Mouse (Mus musculus) neural tube, embryonic 11.5 days (tissue): Measurements from ENCODE around the gene Il10ra. TPM values are rescaled to one million over a fixed set of nuclear protein-coding genes. Genes with fewer than 3 reads are reported as not detected.
A peak's percentile ranks its signal among the peaks of the same experiment; 100 is the strongest.

Source experiments
- ATAC-seq: fragments of 200-750 bp; cut with Nextera tagmentation; 2 replicates; pipeline ENCODE4 v1.8.0; 2017; ENCODE audit warnings: moderate number of reproducible peaks, mild to moderate bottlenecking, moderate TSS enrichment, moderate library complexity; ENCODE audit not compliant: insufficient read depth, low FRiP score, low TSS enrichment
- DNase-seq: peaks from one replicate; pipeline ENCODE4 v3.0.0-alpha.2; 2015; ENCODE audit warnings: low spot score
- H3K27ac ChIP-seq: fragments of 300-500 bp; sonication (generic); 2 replicates; pipeline ENCODE4 v1.5.1; 2014; ENCODE audit warnings: low read depth, mild to moderate bottlenecking, low read length
- H3K27me3 ChIP-seq: fragments of 300-500 bp; sonication (generic); 2 replicates; pipeline ENCODE4 v1.6.1; 2014; ENCODE audit warnings: mild to moderate bottlenecking, low read length, mixed read lengths; ENCODE audit not compliant: control insufficient read depth, insufficient read depth
- H3K36me3 ChIP-seq: fragments of 300-500 bp; sonication (generic); 2 replicates; pipeline ENCODE4 v1.6.1; 2014; ENCODE audit warnings: mild to moderate bottlenecking, low read length, moderate library complexity, mixed read lengths; ENCODE audit not compliant: control insufficient read depth, insufficient read depth
- H3K4me1 ChIP-seq: fragments of 300-500 bp; sonication (generic); 2 replicates; pipeline ENCODE4 v1.6.1; 2014; ENCODE audit warnings: low read length, mixed read lengths; ENCODE audit not compliant: control insufficient read depth, insufficient read depth
- H3K4me2 ChIP-seq: fragments of 300-500 bp; sonication (generic); 2 replicates; pipeline ENCODE4 v1.6.1; 2014; ENCODE audit warnings: low read depth, mild to moderate bottlenecking, moderate library complexity
- H3K4me3 ChIP-seq: fragments of 300-500 bp; sonication (generic); 2 replicates; pipeline ENCODE4 v1.5.1; 2014; ENCODE audit warnings: low read depth, low read length
- H3K9ac ChIP-seq: fragments of 300-500 bp; sonication (generic); 2 replicates; pipeline ENCODE4 v1.6.1; 2014; ENCODE audit warnings: mild to moderate bottlenecking, low read length
- H3K9me3 ChIP-seq: fragments of 300-500 bp; sonication (generic); 2 replicates; pipeline ENCODE4 v1.6.1; 2016; ENCODE audit warnings: low read length; ENCODE audit not compliant: control insufficient read depth
- WGBS: fragments of 180-500 bp; shearing (Covaris S2); extraction: QIAGEN DNeasy Blood & Tissue Kit; methylation state at CpG from one replicate; pipeline ENCODE4 v1.1.7; 2014; 5-methylcytosine and 5-hydroxymethylcytosine counted together
- polyA plus RNA-seq: library from polyadenylated mRNA; unstranded; fragments of >200 nt; fragmentation: Nextera tagmentation; extraction: Ambion mirVana; gene quantifications from 2 replicates; pipeline ENCODE4 v1.2.1, GENCODE M21; 2014

Gene Il10ra
- polyA plus RNA-seq, 1 experiment from 2014 or later, result 0.77 TPM

DNA sequence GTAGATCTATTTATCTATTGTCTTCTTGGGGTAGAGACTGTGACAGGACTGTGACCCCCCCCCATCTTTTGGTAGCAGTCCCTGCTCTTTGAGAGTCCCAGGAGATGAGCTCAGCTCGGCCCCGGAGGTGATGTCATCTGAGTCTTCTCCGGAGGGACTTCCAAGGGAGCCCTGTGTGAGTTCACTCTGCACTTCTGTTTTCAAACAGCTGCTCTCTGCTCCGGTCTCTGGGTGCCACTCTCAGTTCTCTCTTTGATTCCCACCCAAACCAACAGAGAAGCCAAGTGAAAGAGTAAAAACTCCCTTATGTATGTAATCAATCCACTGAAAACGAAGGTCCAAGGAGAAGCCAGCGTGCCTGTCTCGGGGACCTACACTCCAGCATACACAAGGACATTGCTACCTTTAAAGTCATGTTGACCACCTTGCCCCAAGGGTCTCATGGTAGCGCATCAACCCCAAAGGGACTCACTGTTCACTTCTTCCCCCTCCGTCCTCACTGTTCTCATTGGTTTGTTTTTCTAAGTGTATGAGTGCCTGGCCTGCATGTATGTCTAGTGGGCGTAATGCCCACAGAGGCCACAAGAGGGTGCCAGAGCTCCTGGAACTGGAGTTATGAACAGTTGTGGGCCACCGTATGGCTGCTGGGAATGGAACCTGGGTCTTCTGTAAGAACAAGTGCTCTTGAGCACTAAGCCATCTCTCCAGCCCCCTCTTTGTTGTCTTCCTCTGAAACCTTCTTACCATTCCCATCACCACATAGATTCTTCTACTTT, 30.5 kb upstream of the Il10ra start:
- ATAC-seq, result no peak
- H3K4me2 ChIP-seq, result no peak overlapping the region
- H3K9me3 ChIP-seq, result no peaks in the 10 kb centered on the region
- H3K4me1 ChIP-seq, result 0 out of 2 replicates have a peak, but pooled peaks cover 2% of the 10 kb centered on the region
- no peak overlapping the region for H3K9ac ChIP-seq
- H3K27me3 ChIP-seq, result no peaks in the 10 kb centered on the region
- no peaks in the 10 kb centered on the region for H3K36me3 ChIP-seq
- DNase-seq, result peak; percentile 32
- no peak overlapping the region for H3K4me3 ChIP-seq
- 82% methylated on average over 11 of the region's 11 CpGs for WGBS
- H3K27ac ChIP-seq, result no peak overlapping the region

DNA sequence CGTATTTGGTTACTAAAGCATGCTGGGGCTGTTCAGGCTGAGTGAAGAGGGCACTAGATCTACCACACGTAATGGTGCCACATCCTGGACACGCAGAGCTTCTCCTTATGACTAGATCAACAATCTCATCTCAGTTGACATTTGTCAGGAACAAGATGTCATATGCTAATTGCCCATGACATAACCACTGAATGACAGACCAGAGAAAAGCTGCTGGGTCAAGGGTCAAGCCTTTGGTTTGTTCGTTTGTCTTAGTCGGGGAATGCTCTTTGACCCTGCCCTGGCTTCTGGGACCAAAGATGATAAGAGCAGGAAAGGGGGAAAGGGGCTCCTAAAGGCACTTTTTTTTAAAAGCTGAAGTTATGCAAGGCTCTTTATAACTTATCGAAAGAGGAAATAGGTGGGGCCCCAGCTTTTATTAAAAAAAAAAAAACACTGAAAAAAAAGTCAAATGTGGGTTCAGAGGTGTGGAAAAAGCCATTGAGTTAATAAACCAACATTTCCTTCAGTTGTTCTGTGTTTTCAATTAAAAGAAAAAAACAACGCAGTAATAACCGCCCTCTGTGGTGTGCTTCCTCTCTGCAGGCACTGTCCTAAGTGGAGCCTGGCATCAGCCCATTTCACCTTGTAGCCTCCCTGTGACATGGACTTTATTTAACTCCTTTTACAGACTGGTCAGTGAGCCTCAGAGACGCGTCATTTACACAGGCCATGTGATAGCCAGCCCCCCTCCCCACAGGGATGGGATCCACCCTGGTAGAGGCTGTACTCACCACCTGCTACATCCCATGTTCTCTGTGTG, 25.5 kb upstream of the Il10ra start:
- Histone ChIP-seq H3K36me3 (no peaks in the 10 kb centered on the region), H3K27me3 (no peaks in the 10 kb centered on the region), H3K4me2 (no peak overlapping the region), H3K9me3 (no peaks in the 10 kb centered on the region), H3K27ac (no peak overlapping the region), H3K4me3 (no peak overlapping the region), H3K9ac (no peak overlapping the region), H3K4me1 (no peaks in the 10 kb centered on the region)
- DNase-seq (no peak), ATAC-seq (no peak)
- WGBS, result 55% methylated on average over 10 of the region's 10 CpGs

DNA sequence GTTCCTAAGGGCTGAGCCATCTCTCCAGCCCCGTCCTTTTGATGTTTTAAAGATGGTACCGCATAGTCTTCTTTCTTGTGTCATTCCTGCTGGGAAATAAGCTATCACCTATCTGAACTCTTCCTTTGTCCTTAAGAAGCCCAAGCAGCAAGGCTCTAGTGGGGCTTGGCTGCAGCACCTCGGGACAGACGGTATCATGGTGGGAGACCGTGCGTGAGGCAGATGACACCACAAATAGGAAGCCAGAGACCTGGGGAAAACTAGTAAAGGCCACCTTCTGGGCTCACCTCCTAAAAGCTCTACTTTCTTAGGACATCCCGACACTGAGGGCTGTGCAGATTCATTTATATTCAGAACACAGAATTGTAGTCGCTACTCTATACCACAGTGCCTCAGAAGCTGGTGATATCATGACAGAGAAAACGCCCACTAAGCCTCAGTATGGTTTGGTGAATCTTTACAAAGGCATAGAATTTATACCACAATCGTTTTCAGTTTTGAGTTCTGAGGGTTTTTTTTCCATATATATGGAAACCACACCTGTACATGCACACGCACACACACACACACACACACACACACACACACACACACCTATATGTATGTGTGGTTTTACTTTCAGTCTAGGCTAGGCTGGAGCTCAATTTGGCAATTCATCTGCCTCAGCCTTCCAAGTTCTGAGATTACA, 22.7 kb upstream of the Il10ra start:
- H3K36me3 ChIP-seq, result no peaks in the 10 kb centered on the region
- no peaks in the 10 kb centered on the region for H3K27me3 ChIP-seq
- 88% methylated on average over 11 of the region's 11 CpGs for WGBS
- H3K9me3 ChIP-seq, result no peaks in the 10 kb centered on the region
- ATAC-seq (no peak), DNase-seq (no peak)
- H3K4me3 ChIP-seq, result no peak overlapping the region
- no peak overlapping the region for H3K4me2 ChIP-seq
- H3K4me1 ChIP-seq, result no peaks in the 10 kb centered on the region
- no peak overlapping the region for H3K9ac ChIP-seq
- no peak overlapping the region for H3K27ac ChIP-seq

DNA sequence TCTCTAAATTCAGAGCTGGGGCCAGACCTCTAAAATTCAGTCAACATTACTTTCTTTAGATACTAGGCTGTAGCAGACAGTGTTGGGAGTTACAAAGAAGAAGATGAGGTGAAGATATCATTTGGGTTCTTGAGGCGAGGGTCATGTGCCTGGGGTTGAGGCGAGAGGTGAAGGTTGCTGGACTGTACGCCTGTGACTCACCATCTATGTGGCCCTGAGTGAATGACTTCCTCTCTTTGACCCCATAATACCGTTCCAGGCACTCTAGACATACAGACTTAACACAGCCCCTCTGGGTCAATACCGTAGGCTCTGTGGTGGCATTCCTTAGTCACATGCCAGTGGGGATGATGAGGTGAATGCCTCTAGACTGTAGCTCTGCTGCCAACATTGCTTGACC, 13.5 kb upstream of the Il10ra start:
- WGBS, result 87% methylated on average over 5 of the region's 5 CpGs
- Histone ChIP-seq H3K9me3 (no peaks in the 10 kb centered on the region), H3K9ac (no peak overlapping the region), H3K4me3 (no peak overlapping the region), H3K27me3 (no peaks in the 10 kb centered on the region), H3K4me2 (no peak overlapping the region), H3K27ac (no peak overlapping the region), H3K36me3 (no peaks in the 10 kb centered on the region), H3K4me1 (no peaks in the 10 kb centered on the region)
- DNase-seq (no peak), ATAC-seq (no peak)

DNA sequence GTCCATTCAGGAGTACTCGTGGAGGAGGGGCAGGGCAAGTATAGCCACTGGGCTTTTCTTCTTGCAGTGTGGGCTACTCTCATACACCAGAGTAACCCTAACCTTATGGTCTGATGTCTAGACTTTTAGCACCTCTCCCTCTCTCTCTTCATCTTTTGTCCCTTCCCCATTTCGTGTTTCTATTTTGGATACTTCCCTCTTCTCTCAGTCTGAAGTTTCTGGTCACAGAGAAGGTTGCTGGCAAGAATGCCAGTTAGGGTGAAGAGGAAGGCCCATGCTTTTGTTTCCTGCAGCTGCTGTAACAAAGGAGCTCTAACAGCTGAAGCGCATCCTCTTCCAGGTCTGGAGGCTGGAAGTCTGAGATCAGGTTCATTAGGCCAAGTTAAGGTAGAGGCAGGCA, 11.9 kb upstream of the Il10ra start:
- ATAC-seq, result no peak
- H3K4me2 ChIP-seq, result no peak overlapping the region

DNA sequence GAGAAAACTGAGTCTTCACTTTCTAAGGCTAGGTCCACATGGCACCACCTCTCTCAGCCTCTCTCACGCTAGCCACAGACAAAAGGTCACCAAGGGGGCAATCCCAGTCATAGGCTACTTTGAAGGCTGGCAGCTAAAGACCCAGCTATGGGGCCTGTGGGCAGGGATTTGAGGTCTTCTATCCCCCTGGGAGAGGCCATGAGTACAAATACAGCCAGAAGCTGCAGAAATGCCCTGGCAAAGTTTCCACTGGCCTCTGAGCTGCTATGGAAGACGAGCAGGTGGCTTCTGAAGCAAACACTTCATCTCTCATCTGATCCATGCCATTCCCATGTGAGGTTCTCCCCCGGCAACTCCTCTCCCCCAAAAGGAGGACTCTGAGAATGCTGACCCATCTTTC, 11.1 kb upstream of the Il10ra start:
- Histone ChIP-seq H3K4me3 (no peak overlapping the region), H3K4me2 (no peak overlapping the region), H3K4me1 (no peaks in the 10 kb centered on the region), H3K36me3 (no peaks in the 10 kb centered on the region), H3K9ac (no peak overlapping the region), H3K27ac (no peak overlapping the region), H3K27me3 (no peaks in the 10 kb centered on the region), H3K9me3 (no peaks in the 10 kb centered on the region)
- no peak for DNase-seq
- ATAC-seq, result no peak
- 71% methylated on average over 3 of the region's 3 CpGs for WGBS

More for the DNA sequence above, 11.9 kb upstream of the Il10ra start:
- Histone ChIP-seq H3K9ac (no peak overlapping the region), H3K4me1 (no peaks in the 10 kb centered on the region), H3K27me3 (no peaks in the 10 kb centered on the region), H3K9me3 (no peaks in the 10 kb centered on the region), H3K4me3 (no peak overlapping the region), H3K27ac (no peak overlapping the region), H3K36me3 (no peaks in the 10 kb centered on the region)
- no peak for DNase-seq
- 73% methylated on average over 3 of the region's 3 CpGs for WGBS

DNA sequence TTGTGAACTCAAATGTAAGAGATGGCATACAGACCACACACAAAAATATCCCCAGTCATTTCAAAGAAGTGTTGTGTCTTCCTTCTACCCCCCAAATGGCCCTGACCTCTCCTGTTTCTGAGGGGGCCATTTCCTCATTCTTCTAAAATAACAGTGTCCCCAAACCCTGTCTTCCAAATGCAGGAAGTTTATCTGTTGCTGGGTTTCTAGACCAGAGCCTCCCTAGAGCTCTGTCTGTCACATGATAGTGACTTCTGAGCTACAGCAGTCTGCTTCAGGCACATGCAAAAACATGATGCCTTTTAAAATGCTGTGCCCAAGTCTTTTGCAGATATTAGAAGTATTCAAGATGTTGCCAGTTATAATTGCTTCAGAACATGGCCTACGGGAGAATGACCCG, 5.7 kb upstream of the Il10ra start:
- no peak for ATAC-seq
- Histone ChIP-seq H3K36me3 (no peaks in the 10 kb centered on the region), H3K4me2 (no peak overlapping the region), H3K9me3 (no peaks in the 10 kb centered on the region), H3K27ac (no peak overlapping the region), H3K4me3 (no peak overlapping the region), H3K4me1 (no peaks in the 10 kb centered on the region), H3K27me3 (0 out of 2 replicates have a peak, but pooled peaks cover 5% of the 10 kb centered on the region), H3K9ac (no peak overlapping the region)
- WGBS, result 88% methylated on average over 2 of the region's 2 CpGs
- no peak for DNase-seq

DNA sequence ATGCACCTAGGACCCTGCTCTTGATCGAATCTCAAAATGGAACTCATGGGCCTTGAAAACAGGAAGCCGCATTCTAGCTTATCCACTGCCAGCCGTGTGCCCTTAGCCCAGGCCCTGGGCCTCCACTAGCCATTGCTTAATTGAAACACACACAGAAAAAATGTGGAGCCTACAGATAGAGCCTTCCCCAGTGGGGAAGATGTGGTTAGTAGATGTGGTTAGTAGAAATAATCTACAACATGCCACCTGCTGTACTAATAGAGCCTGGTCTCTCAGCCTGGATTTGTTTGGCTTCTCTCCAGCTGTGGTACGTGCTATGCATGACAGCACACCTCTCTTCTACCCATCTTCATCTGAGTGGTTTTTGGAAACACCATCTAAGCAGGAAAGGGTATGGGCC, 5.3 kb upstream of the Il10ra start:
- Histone ChIP-seq H3K9ac (no peak overlapping the region), H3K4me3 (no peak overlapping the region), H3K4me1 (no peaks in the 10 kb centered on the region), H3K27ac (no peak overlapping the region), H3K36me3 (no peaks in the 10 kb centered on the region), H3K27me3 (0 out of 2 replicates have a peak, but pooled peaks cover 5% of the 10 kb centered on the region), H3K9me3 (no peaks in the 10 kb centered on the region), H3K4me2 (no peak overlapping the region)
- DNase-seq, result no peak
- 93% methylated on average over 4 of the region's 4 CpGs for WGBS
- no peak for ATAC-seq
